Mouse (Mus musculus) ovary, postnatal 10 days (tissue): Measurements from ENCODE around the gene Me3.

ENCODE experiments used
- DNase-seq: peaks from one replicate; pipeline ENCODE4 v3.0.0; 2022; ENCODE audit warnings: low spot score

The Me3 gene

DNA sequence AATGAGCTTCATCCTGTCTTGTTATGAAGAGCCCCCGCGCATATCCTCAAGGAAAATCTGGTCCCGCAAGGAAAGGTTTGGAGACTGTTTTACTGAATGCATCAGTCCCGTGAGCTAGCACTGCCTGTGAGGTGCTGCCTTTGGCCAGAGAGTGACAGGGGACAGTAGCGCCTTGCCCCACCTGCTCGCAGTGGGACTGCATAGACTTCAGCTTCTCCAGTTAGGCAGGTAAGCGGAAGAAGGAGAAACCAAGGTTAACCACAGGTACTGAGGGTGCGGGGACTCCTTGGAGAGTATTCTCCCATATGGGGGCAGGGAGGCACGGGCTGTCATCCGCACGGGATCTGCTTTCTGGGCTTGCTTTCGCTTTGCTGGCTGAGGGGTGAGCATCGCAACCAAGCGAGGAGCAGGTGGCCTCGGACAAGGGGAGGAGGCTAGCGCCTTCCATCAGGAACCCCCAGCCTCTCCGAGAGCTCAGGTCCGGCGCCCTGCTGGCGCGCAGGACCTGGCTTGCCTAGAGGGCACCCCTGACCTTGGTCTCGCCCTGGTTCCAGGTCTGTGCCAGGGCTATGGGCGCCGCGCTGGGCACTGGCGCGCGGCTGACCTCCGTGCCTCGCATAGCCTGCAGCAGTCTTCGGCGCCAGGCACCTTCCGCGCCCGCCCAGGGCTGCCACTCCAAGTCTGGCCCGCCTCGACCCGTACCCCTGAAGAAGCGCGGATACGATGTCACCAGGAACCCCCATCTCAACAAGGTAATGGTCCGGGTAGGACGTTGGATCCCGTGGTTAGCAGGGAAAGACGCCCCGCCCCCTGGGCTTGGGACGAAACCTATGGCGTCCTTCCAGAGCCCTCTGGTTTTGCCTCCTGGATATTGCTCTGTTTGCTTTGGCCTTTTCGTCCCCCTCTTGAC, at the start of gene Me3:
Gene Me3, plus strand, starts transcription at position 51 of the 910 bp plus-strand sequence.
- peak; percentile 23 for DNase-seq

DNA sequence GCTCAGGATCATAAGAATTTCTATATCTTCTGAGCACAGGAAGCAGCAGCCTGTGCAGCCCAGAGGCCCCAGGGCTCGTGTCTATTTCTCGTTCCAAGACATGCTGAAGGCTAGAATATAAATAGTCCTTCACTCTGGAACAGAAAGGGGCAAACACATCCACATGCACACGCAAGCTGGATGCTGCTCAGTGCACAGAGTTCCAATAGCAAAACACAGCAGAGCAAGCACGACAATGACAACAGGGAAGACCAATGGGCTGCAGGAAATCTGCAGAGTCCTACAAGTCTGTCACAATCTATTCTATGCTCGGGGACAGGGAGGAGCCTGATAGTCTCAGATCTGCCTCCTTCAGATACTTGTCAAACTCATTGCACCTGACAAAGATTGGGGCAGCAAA, 42.2 kb upstream of the Me3 start:
- no peak for DNase-seq

DNA sequence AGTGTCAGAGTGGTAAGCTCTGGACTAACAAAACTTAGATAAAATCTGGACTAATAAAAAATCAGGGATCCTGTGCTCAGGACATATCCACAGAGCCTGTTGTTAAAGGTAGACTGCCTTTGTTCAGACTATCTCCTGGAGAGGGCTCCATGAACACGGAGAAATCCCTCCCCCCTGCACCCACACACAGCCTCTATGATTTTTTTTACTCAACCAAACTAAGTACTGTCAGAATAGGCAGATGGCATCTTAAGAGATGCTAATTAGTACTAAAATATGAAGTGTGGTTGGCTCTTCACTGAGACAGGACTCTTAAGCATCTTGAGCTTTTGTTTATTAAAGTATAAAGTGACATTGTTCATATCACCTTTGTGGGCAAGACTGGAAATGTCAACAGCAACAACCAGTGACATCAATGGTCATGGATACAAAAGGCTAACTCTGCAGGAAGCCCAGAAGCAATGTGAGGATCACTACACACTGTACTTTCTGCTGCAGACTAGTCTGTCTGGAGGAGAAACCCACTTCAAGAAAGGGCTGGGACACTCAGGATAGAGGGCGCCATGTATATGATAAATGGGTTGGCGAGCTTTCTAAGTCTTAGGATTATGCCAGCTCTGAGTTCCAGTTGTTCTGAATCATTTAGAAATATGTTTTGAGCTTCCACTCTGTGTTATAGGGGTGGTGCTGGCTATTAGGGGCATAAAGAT, 41.5 kb upstream of the Me3 start:
- DNase-seq, result no peak

DNA sequence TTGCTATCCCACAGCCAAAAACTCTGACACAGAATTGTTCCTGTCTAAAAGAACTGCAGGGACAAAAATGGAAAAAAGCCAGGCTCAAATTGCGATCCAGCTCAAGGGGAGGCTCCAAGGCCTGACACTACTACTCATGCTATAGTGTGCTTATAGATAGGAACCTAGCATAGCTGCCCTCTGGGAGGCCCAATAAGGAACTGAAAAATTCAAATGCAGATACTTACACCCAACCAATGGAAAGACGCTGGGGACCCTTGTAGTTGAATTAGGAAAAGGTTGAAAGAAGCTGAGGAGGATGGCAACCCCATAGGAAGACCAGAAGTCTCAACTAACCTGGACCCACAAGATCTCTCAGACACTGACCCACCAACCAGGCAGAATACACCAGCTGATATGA, 36.4 kb upstream of the Me3 start:
- no peak for DNase-seq

DNA sequence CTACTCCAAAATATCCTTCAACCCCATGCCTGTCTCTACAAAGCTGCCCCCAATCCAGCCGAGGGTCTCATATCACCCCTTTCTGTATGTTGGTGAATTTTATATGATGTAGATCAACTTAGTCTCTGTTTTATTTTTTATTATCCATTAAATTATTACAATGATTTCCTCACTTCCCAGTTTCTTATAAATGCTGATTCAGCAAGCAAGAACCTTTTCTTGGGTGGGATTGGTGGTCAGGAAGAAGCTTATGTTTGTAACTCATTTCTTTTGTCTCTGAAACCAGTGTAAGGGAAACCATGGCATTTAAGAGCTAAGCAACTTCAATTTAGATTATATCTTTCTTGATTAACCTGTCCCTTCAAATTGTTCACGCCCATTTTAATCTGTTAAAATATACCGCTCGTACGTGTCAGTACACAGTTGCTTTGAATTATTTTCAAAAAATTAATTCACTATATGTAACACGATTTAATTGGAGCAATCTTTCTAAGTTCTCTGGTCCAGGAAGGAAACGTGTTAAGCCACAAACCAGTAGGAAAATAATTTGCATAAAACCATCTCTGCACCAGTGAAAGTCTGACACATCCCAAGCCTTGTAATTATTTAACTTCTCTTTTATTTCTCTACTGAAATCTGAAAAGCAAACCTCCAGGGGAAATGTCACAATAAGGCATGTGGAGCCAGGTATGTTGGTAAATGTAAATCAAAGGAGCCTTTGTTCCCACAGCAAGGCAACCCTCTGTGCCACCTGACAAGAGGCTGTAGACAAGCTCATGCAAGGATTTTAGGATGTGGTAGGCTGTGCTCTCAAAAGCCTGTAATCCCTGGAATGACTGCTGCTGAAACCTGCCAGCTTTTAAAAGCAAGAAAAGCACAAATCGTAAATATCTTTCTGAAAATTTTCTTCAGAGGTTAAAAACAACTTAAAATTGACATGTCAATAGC, 26.3 kb upstream of the Me3 start:
- DNase-seq, result no peak

DNA sequence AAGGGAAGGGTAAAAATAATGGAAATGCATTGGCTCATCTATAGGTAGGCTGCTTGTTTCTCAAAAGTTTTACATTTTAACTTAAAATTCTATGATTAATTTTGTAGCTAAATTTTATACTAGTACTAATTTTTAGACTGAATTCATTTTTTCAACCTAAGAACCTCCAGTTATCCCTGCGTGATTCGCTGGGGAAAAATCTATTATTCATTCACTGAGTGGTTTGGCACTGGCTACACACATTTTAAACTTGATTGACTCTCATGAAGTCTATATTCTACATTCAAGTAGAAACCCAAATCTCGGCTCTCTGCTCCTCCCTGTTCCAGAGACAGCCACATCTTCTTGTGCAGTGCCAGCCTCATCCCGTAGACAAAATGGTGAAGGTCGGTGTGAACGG, 24.9 kb upstream of the Me3 start:
- DNase-seq, result no peak

DNA sequence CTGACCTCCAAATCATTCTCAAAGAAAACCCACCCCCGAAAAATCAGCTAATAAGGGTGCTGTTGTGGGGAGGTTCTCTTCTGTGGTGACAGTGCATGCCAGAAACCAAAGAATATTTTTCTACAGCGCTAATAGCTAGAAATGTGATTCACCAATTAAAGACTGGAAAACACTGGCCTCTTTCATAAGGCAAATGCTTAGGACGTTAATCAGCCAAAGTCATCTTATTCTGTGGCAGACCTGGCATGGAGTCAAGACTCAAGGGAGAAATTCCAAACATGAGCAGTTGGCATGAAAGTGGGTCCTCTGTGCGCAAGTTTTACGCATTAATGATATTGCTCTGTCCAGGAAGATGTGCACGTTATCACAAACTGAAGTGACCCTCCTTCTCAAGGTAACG, 21.0 kb upstream of the Me3 start:
- DNase-seq, result no peak

DNA sequence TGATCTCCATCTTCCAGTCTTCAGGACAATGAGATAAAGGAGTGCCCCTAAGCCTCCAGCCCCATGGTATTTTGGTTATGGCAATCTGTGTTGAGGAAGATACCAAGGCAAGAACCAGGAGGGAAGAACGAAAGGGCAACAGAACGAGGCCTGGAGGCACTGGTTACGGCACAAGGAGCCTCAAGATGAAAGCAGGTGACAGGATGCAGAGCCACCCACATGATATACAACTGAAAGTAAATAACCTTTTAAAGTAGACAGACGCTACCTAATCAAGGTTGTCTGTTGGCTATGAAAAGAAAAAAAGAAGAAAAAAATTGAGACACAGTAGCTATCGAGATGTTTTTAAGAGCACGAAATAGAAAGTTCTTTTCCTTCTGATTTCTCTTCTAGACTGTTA, 16.0 kb upstream of the Me3 start:
- DNase-seq, result no peak

DNA sequence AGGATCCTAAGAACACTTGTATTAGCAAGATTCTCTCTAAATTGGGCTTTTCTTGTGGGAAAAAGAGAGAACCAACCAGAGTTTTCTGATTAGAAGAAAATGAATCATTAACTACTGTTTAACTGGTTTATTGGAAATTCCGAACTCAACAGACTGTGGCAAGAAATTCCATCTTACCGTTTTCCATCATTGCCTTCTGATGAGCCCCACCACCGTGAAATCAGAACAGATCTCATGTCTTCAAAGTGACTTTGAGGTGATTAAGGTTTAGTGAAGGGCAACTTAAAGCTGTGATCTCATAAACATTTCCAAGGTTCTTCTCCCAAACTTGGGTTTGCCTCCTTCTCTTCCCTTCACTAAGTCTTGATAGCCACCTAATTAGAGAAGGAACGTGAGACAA, 8.9 kb upstream of the Me3 start:
- no peak for DNase-seq

DNA sequence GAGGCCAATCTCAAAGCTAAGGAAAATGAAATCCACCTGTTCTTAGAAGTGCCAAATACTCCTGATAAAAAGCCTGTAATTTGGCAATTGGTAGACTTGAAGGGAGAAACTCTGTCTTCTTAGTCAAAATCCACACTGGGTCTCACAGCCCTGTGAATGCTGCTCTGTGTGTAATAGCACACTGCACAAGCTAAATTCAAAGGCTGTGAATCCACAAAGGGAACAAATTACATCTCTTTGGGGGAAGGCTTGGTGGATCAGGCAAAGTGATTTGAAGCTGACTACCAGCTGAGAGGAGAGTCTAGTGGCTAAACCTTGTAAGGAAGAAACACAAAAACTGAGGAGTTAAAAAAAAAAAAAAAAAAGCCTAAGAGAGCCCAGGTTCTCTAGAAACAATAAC, 4.8 kb upstream of the Me3 start:
- DNase-seq, result no peak

DNA sequence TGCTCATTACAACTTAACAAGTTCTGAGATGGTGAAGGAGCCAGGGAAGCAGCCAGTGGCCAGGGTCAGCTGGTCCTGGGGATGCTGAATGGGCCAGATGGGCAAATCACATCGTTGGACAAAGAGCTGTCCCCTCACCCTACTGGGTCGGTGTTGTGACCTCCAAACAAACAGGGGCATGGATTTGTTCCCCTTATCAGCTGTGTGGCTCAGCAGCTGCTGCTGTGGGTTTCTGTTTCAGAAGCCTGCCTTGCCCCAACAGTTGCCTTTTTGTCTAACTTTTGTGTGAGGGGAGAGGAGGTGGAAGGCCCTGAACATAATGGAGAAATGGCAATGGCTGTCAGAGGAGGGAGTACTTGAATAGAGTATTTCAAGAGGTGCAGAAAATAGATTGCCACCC, 4.2 kb upstream of the Me3 start:
- no peak for DNase-seq

DNA sequence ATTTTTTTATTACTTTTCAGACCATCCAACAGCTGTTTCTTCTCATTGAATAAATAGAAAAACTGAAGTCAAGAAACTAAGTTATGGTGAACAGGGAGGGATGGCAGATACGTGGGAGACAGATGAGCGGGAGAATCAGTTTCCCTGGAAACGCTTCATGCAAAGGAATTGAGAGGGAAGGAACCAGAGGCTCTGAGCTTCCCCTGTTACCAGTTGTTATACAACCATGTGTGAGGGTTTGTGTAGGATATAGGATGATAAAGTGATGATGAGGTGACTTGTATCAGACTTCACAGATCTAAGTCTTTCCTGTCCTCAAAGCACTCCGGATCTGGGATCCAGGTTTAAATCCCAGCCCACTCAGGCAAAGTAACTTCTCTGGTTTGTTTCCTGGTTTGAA, 3.2 kb upstream of the Me3 start:
- DNase-seq, result no peak

DNA sequence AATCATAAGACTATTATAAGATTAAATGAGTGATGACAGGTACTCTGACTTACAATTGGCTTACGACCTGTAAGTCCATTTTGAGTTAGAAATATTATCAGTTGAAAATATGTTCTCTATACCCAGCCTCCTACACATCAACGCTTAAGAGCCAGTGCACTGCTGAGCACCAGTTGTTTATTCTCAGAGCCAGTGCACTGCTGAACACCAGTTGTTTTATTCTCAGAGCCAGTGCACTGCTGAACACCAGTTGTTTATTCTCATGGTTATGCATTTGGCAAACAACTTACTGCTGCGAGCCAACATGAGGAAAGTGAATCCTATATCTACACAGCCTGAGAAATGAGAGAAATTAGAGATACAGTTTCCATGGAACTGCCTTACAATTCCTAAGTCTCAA, 2.3 kb upstream of the Me3 start:
- no peak for DNase-seq

DNA sequence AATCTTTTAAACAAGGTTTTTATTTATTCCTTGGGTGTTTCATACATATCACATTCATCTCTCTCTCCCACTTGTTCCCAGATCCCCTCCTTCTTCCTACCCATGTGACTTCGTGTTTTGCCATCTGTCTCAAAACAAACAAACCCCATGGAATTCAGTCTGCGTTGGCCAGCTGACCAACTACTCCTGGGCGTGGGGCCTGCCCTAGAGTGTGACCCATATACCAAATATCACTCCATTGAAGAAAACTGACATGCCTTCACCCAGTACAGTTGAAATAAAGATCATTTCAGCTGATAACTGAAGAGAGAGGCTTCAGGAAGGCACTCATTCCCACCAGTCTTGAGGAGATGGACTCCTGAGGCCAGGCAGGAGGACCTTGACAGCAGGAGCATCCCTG, 1.4 kb upstream of the Me3 start:
- DNase-seq, result no peak

DNA sequence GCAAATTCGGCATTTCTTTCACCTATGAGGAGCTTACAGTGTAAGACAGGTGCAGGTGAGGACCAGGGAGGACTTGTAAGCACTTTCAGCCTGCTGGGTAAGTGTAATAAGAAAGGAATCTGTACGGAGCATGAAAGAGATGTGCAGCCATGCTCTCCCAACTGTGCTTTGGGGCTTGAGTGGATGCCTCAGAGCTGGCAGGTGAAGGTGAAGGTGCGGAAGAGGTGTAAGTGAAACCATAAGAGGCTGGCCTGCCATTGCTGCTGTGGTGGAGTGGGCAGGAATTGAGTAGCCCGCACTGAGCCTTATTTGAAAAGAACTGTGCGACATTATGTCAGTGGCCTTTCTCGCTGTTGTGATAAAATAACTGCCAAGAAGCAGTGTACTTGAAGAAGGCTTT, 8.3 kb downstream of the Me3 start:
- no peak for DNase-seq

DNA sequence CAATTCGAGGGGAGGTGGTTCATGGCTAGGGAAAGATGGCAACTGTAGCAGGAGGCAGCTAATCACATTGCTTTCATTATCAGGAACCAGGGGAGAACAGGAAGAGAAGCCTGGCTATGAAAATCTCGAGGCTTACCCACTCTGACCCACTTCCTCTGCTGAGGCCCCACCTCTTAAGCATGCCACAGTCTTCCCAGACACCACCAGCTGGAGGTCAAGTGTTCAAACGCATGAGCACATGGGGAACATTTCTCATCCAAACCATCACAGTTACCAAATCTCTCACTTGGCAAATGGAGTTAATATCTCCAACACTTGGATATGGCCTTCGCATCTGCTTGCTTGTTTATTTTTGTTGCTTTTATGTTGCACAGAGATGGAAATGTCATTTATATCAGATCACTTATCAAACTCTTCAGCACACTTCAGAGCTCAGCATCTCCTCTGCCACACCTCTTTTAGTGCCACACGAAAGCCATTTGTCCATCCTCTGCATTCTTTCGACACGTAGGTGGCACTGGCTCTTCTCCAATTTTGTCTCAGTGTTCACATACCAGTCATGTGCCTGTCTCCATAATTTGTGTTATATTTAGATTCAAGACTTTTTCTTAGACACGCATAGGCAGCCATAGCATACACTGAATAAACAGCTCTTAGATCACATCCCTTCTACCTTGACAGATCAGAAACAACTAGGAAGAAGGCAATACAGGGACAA, 8.9 kb downstream of the Me3 start:
- DNase-seq, result no peak

DNA sequence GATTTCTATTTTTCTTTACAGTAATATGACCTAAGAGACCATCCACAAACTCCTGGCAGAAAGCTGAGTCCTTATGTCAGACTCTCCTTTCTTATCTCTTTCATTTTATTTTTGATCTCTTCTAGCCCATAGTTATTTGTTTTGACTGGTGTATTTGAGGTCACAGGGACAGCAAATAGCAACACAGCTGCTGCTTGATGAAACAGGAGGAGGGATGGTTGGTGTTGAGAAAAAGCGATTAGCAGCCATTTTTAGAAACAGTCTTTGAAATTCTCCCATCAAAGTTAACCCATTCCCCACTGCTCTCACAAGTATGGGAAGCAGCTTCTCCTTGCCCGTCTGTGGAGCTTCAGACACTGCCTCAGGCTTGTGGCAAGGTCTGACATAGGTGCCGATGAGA, 12.8 kb downstream of the Me3 start:
- DNase-seq, result no peak

DNA sequence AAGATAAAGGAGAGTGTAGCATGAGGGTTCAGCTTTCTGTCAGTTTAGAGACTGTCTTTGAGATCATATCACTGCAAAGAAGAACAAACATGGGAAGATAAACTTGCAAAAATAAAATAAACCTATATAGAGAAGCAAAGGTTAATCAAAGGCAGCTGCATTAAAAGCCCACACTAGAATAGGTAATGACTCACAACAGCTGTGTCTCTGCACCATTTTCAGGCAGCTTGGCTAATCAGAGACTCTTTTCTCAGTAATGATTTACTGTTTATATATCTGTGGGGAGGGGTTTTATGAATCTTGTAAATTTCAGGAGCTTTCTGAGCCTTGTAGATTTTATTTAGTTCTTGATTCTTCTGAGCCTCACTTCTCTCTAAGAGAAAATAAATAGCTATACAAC, 15.7 kb downstream of the Me3 start:
- no peak for DNase-seq

DNA sequence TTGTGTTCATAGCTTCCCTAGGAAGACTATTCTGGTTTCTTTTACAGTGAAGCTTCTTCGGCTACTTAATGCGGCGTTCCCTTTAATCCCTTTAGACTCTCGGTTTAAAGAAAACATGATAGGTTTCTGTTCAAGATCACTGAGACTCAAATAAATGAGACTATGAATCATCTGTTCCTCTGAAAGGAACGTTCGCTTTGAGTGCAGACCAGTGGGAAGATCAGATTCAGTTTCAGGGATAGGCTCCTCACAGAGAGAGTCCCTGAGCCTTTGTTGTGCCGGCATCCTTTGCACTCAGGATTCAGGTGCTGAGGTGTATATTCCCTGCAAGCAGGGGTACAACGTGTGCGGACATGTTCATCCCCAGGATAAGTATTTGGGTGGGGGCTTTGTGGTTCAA, 25.0 kb downstream of the Me3 start:
- DNase-seq, result no peak

DNA sequence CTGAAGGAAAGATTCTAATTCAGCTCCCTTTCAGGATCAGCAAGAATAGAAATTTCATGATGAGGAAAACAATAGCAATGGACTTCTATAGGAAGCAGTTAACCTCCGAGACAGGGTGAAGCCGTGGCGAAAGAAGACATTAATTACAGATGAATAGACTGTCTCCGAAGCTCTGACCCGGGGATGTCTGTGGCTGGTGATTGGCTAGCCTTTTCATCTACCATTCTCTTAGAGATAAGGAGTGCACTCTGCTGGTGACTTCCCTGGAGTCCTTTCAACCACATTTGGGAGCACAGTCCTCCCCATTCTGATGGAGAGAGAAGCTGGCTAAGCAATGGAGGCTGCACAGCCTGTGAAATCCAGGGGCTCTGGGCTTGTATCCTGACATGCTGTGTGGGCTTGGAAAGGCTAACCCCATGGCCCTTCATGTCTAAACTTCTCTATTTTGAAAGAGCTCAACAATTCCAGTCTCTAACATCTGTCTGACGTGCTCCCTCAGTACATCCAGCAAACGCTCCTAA, 25.6 kb downstream of the Me3 start:
- no peak for DNase-seq

DNA sequence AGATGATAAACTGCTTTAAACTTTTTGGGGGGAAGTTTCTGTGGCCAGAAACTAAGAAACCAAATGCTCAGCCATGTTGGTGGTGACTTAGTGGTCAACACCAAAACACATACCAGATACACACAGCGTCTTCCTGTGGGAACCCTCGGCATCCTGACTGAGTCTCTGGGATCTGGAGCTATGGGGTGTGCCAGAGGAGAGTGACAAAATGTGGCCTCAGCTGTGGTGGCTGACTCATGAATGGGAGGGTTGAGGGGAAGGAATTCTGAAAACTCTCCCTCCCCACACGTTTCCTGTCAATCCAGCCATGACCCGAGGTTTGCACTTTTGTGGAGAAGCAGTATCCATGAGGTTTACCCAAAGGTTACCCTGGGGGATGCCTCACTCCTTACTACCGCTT, 32.0 kb downstream of the Me3 start:
- DNase-seq, result no peak

DNA sequence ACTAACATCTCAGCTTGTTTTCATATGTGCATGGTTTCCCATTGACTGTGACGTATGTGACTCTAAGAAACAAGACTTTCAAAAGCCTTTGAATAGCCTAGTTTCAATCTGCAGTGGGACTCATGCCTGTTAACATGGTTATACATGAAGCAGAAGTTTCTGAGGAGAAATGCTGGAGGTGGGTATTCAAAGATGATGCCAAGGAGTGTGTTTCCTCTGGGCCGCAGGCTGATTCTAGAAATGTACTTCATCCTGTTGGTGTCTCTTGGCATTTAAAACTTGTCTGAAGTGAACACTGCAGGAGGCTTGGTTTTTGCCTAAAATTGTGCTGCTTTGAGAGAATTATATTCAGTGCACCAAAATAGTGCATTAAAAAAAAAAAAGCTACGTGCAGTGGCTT, 34.2 kb downstream of the Me3 start:
- DNase-seq, result no peak
